Mouse (Mus musculus): ENCODE results near the gene Kmt5b. TPM values are rescaled to one million over a fixed set of nuclear protein-coding genes. Genes with fewer than 3 reads are reported as not detected.

Kmt5b gene
- polyA plus RNA-seq, 1 experiment from 2014 or later, result 29.7 TPM

DNA sequence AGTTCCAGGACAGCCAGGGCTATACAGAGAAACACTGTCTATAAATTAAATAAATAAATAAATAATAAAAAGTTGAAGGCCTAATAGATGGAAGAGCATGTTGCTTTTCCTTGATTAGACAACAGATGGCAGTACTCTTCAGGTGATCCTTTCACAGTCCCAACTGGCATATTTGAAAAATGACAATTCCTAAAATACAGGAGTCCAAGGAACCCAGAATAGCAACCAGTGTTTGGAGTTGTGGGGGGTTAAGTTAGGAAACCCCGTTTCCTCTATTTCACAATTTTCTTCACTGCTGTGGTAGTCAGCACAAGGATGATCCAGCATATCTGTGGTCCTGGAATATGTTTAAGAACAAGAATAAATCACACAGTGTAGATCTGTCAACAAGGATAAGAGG, 22.9 kb downstream of the Kmt5b start:
- H3K4me1 ChIP-seq, result no peaks in the 10 kb centered on the region
- DNase-seq (ENCODE audit: low spot score), result no peak
- no peaks in the 10 kb centered on the region for H3K27me3 ChIP-seq (ENCODE audit: low read depth, poor library complexity, severe bottlenecking)
- H3K4me3 ChIP-seq, result no peak overlapping the region
- no peaks in the 10 kb centered on the region for H3K9me3 ChIP-seq (replicated peaks)
- peaks cover 95% of the 10 kb centered on the region for H3K36me3 ChIP-seq
- no peak overlapping the region for H3K27ac ChIP-seq (replicated peaks)
- 95% methylated on average over 1 of the region's 1 CpGs for WGBS

DNA sequence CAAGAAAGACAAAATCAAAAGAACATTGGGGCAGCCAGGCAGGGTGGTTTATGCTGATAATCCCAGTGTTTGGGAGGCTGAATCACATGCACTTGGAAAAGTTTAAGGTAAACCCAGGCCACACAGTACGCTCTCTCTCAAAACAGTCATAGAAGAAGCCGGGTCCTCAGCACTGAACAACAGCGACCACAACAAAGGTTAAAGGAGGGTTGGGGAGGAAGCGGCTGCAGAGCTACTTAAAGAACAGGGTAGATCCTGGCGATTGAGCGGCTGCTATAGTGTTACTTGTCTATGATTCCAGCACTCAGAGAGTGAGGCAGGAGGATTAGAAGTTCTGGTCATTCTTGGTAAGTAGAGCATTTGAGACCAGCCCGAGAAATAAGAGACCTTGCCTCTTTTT, 38.3 kb downstream of the Kmt5b start:
- no peak overlapping the region for H3K27ac ChIP-seq (replicated peaks)
- WGBS, result 92% methylated on average over 7 of the region's 7 CpGs
- no peaks in the 10 kb centered on the region for H3K27me3 ChIP-seq (ENCODE audit: low read depth, poor library complexity, severe bottlenecking)
- no peaks in the 10 kb centered on the region for H3K4me1 ChIP-seq
- peaks cover 96% of the 10 kb centered on the region for H3K36me3 ChIP-seq
- H3K9me3 ChIP-seq (replicated peaks), result no peaks in the 10 kb centered on the region
- DNase-seq (ENCODE audit: low spot score), result no peak
- no peak overlapping the region for H3K4me3 ChIP-seq

DNA sequence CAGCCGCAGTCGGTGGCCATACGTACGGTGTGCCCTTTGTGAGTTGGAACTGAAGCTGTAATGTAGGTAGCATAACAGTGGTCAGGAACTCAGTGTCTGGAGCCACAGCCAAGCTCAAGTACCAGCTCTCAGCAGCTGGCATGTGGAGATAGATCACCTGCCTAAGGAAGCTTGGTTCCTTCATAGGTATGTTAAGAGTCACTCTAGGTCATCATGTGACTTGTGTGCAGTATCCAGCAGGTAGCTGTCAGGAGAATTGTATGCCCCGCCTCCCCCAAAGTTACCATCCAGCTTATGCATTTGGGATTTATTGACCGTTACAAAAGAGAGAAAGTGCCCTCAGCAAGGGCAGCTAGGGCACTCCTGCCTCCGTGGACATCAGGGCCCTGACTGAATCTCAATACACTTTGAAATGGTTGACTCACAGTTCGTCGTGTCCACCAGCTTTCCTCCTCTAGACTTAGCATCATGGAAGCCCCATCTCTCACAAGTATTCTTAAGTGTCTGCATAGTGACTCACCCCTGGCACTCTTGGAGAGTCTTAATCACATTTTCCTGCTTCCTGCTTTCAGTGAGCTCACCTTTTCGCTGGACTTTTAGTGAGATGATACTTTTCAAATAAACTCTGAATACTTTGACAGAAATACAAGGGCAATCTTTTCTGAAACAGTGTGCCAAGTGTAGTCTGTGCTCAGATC, 43.5 kb downstream of the Kmt5b start:
- H3K27me3 ChIP-seq (ENCODE audit: low read depth, poor library complexity, severe bottlenecking), result no peaks in the 10 kb centered on the region
- WGBS, result 97% methylated on average over 10 of the region's 10 CpGs
- H3K9me3 ChIP-seq (replicated peaks), result no peaks in the 10 kb centered on the region
- H3K4me3 ChIP-seq, result no peak overlapping the region
- DNase-seq (ENCODE audit: low spot score), result no peak
- peaks cover 94% of the 10 kb centered on the region for H3K36me3 ChIP-seq
- no peaks in the 10 kb centered on the region for H3K4me1 ChIP-seq
- H3K27ac ChIP-seq (replicated peaks), result no peak overlapping the region

DNA sequence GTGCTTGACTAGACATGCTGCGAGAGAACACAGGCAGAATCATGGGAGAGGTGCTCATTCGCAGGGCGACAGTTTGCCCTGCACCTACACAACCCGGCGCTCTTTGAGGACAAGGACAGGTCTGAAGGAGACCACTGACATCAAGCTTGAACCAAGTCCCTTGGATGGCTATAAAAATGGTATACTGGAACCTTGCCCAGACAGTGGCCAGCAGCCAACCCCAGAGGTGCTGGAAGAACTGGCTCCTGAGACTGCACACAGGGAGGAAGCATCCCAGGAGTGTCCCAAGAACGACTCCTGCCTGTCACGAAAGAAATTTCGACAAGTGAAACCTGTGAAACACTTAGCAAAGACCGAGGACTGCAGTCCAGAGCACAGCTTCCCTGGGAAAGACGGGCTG, 47.2 kb downstream of the Kmt5b start:
- Histone ChIP-seq H3K9me3 (replicated peaks) (no peaks in the 10 kb centered on the region), H3K36me3 (peaks cover 73% of the 10 kb centered on the region), H3K27ac (replicated peaks) (no peak overlapping the region), H3K4me3 (no peak overlapping the region), H3K27me3 (ENCODE audit: low read depth, poor library complexity, severe bottlenecking) (no peaks in the 10 kb centered on the region), H3K4me1 (no peaks in the 10 kb centered on the region)
- WGBS, result 90% methylated on average over 10 of the region's 10 CpGs
- no peak for DNase-seq (ENCODE audit: low spot score)

DNA sequence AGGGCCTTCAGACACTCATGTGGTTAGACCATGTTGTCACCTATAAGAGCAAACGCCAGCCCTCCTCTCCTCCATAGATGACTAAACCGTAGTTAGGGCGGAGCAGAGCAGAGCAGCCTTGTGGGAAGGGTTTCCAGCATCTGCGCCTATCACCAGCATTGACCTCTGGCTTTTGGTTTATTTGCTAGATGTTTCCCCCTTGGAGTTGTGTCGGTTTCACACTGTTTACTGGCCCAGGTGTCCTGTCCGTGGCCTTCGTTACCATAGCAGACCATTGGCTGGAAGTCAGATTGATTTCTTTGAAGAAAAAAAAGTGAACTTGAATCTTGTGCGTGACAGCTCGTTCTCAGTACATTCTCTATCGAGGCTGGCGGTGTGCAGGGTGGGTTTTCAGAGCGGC, 48.6 kb downstream of the Kmt5b start:
- DNase-seq (ENCODE audit: low spot score), result no peak
- Histone ChIP-seq H3K27me3 (ENCODE audit: low read depth, poor library complexity, severe bottlenecking) (no peaks in the 10 kb centered on the region), H3K36me3 (peaks cover 60% of the 10 kb centered on the region), H3K9me3 (replicated peaks) (no peaks in the 10 kb centered on the region), H3K27ac (replicated peaks) (no peak overlapping the region), H3K4me1 (no peaks in the 10 kb centered on the region), H3K4me3 (no peak overlapping the region)
- 92% methylated on average over 12 of the region's 12 CpGs for WGBS

DNA sequence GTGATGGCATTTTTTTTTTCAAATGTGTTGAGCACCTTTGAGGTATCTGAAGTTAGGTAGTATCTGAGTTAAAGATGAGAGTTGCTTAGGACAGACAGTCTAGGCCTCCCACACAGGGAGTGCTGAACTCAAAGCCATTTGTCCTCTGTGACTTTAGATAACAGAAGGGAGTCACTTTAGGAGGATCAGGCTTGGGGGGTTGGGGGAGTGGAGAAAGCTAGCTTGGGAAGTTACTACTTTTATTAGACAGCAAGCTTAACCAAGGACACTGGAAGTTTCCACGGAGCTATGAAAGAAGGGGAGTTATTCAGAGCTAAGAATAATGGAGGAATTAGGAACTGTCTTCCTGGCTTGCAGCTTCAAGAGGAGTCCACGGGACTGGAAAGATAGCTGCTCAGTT, 51.9 kb downstream of the Kmt5b start:
- no peaks in the 10 kb centered on the region for H3K27me3 ChIP-seq (ENCODE audit: low read depth, poor library complexity, severe bottlenecking)
- DNase-seq (ENCODE audit: low spot score), result no peak
- H3K36me3 ChIP-seq, result peaks cover 33% of the 10 kb centered on the region
- no peaks in the 10 kb centered on the region for H3K4me1 ChIP-seq
- 66% methylated on average over 2 of the region's 2 CpGs for WGBS
- no peak overlapping the region for H3K4me3 ChIP-seq
- no peaks in the 10 kb centered on the region for H3K9me3 ChIP-seq (replicated peaks)
- no peak overlapping the region for H3K27ac ChIP-seq (replicated peaks)

DNA sequence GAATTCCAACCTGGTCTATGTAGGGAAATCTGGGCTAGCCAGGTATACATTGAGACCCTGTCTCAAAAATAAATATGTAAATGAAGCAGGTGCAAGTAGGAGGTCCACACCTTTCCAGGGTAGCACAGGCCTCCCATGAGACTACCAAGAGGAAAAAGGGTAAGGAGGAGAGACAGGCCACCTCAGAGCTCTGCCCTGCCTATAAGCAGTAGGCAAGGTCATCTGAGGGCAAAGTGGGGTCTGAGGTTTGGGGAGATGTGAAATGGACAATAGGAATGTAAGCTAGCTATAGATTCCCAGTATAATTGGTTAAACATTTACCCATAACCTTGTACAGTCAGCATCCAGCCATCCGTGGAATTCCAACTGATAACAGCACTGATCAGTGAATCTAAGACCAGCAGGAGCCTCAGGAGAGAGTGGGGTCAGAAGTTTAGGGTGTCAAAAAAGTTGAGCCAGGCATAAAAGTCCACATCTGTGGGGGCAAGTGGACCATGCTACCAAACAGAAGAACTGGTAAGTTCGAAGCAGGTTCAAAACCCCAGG, 52.8 kb downstream of the Kmt5b start:
- Histone ChIP-seq H3K9me3 (replicated peaks) (no peaks in the 10 kb centered on the region), H3K27ac (replicated peaks) (no peak overlapping the region), H3K27me3 (ENCODE audit: low read depth, poor library complexity, severe bottlenecking) (no peaks in the 10 kb centered on the region), H3K4me1 (no peaks in the 10 kb centered on the region), H3K36me3 (peaks cover 24% of the 10 kb centered on the region), H3K4me3 (no peak overlapping the region)
- DNase-seq (ENCODE audit: low spot score), result no peak
- WGBS, result 95% methylated on average over 2 of the region's 2 CpGs

DNA sequence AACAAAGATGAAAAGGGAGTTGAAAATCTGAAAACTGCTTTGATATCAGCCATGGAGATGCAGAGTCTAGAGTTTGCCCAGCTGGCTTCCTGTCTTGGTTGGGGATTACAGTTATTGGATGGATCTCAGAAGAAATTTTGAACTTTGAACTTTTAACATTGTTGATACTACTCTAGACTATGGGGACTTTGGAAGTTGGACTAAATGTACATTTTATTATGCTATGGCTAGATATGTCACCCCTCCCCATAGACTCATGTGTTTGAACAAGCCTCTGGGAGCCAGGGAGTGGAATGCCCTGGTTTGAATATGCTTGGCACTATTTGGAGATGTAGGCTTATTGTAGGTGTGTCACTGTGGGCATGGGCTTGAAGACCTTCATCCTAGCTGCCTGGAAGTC, 57.8 kb downstream of the Kmt5b start:
- no peaks in the 10 kb centered on the region for H3K27me3 ChIP-seq (ENCODE audit: low read depth, poor library complexity, severe bottlenecking)
- no peaks in the 10 kb centered on the region for H3K36me3 ChIP-seq
- H3K4me3 ChIP-seq, result no peak overlapping the region
- H3K9me3 ChIP-seq (replicated peaks), result no peaks in the 10 kb centered on the region
- no peaks in the 10 kb centered on the region for H3K4me1 ChIP-seq
- no peak for DNase-seq (ENCODE audit: low spot score)
- H3K27ac ChIP-seq (replicated peaks), result no peak overlapping the region

DNA sequence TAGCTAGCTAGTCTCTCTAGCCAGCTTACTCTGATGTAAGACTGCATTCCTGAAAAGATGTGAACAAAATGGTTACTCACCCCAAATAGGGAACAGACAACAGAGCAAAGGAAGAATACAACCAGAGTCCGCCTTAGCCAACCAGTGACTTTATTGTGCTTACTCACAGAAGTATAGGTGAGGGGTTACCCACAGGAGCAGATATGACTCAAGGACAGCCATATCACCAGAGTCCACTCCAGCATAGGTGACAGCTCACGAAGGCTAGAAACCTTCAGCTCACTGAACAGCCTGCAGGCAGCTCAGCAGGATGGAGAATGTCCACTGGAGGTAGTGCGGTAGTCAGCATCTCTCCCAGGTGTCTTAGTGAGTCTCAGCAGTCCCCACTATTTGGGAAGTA, 62.6 kb downstream of the Kmt5b start:
- DNase-seq (ENCODE audit: low spot score), result no peak
- Histone ChIP-seq H3K27ac (replicated peaks) (no peak overlapping the region), H3K36me3 (no peaks in the 10 kb centered on the region), H3K4me3 (no peak overlapping the region), H3K4me1 (no peaks in the 10 kb centered on the region), H3K9me3 (replicated peaks) (no peaks in the 10 kb centered on the region), H3K27me3 (ENCODE audit: low read depth, poor library complexity, severe bottlenecking) (no peaks in the 10 kb centered on the region)
- WGBS, result 95% methylated on average over 3 of the region's 3 CpGs

DNA sequence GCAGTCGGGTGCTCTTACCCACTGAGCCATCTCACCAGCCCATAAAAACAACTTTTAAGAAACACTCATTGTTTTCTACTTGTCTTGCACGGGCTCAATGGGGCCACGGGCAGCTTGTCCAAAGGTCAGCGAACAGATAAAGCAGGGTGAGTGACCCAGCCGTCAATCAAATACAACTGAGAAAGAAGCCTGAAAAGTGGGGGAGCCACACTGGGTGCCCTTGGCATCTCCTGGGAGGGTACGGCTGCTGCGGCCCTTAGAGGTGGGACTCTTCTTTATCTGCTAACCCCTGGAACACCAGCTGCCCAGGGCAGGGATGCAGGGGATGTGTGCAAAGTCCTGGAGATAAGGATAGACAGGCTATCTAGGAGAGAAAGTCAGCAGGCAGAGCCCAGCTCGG, 64.5 kb downstream of the Kmt5b start:
- Histone ChIP-seq H3K27ac (replicated peaks) (no peak overlapping the region), H3K4me1 (no peaks in the 10 kb centered on the region), H3K9me3 (replicated peaks) (no peaks in the 10 kb centered on the region), H3K36me3 (no peaks in the 10 kb centered on the region), H3K4me3 (no peak overlapping the region), H3K27me3 (ENCODE audit: low read depth, poor library complexity, severe bottlenecking) (no peaks in the 10 kb centered on the region)
- DNase-seq (ENCODE audit: low spot score), result no peak
- WGBS, result 62% methylated on average over 8 of the region's 8 CpGs

DNA sequence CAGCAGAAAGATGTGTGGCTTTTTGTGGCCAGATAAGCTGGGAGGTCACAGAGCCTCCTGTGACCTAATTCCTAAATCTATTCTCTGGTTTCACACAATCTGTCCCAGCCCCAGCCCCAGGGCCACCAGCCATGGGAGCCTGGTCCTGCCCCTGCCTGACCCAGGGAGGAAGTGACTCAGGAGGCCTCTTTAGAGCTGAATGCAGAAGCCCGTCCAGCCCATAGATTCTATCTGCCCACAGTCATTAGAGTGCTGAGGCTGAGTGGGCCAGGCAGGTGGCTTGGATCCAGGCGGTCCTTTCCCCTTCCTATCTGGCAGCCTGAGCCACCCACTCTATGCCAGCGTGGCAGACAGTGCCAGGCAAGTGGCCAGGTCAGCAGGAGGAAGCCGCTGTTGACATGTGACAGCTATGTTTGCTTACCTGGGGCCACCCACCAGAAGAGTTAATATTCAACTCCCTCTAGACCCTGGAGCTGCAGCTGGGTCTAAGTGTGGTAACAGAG, 65.7 kb downstream of the Kmt5b start:
- H3K4me1 ChIP-seq, result no peaks in the 10 kb centered on the region
- 79% methylated on average over 4 of the region's 4 CpGs for WGBS
- H3K4me3 ChIP-seq, result no peak overlapping the region
- no peaks in the 10 kb centered on the region for H3K36me3 ChIP-seq
- no peaks in the 10 kb centered on the region for H3K27me3 ChIP-seq (ENCODE audit: low read depth, poor library complexity, severe bottlenecking)
- H3K9me3 ChIP-seq (replicated peaks), result no peaks in the 10 kb centered on the region
- no peak for DNase-seq (ENCODE audit: low spot score)
- H3K27ac ChIP-seq (replicated peaks), result no peak overlapping the region

DNA sequence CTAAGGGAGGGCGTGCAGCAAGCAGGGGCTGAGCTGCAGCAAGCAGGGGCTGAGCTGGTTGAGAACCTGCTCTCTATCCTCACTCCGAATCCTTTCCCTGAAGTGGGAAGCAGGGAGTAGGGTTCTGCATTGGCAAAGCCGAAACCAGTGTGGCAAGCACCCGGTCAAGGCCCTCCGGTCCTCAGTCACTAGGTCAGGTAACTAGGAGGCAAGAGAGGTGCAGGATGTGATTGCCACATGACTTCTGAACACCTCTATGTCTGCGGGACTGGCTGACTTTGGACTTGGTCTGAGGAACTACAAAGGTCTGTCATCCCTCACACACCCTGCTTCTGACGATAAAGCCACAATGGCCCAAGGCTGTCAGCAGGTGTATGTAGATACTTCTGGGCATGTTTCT, 67.1 kb downstream of the Kmt5b start:
- 91% methylated on average over 7 of the region's 7 CpGs for WGBS

DNA sequence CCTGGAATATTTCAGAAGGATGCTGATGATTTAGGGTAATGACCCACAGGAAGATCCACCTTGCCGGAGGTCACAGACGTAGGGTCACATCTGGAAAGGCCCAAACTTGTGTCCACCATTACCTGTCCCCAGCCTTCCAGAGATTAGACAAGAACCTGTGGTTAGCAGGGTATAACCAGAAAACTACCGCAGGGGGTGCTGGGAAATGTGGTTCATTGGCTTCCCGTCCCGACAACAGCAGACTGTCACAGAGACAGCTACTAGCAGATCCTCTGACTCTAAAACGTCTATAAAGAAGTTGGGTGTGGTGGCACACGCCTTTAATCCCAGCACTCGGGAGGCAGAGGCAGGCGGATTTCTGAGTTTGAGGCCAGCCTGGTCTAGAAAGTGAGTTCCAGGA, 69.6 kb downstream of the Kmt5b start:
- Histone ChIP-seq H3K27me3 (ENCODE audit: low read depth, poor library complexity, severe bottlenecking) (no peaks in the 10 kb centered on the region), H3K27ac (replicated peaks) (no peak overlapping the region), H3K9me3 (replicated peaks) (no peaks in the 10 kb centered on the region), H3K4me3 (no peak overlapping the region), H3K36me3 (no peaks in the 10 kb centered on the region), H3K4me1 (no peaks in the 10 kb centered on the region)
- DNase-seq (ENCODE audit: low spot score), result no peak
- WGBS, result 90% methylated on average over 9 of the region's 9 CpGs

More for the DNA sequence above, 67.1 kb downstream of the Kmt5b start:
- H3K4me3 ChIP-seq, result no peak overlapping the region
- H3K9me3 ChIP-seq (replicated peaks), result no peaks in the 10 kb centered on the region
- DNase-seq (ENCODE audit: low spot score), result no peak
- no peaks in the 10 kb centered on the region for H3K27me3 ChIP-seq (ENCODE audit: low read depth, poor library complexity, severe bottlenecking)
- no peak overlapping the region for H3K27ac ChIP-seq (replicated peaks)
- no peaks in the 10 kb centered on the region for H3K4me1 ChIP-seq
- no peaks in the 10 kb centered on the region for H3K36me3 ChIP-seq
